Mouse (Mus musculus) midbrain, embryonic 16.5 days (tissue): ENCODE measurements around the gene Irak2. TPM values are rescaled to one million over a fixed set of nuclear protein-coding genes. Genes with fewer than 3 reads are reported as not detected.

ENCODE experiments used
- ATAC-seq: fragments of 200-750 bp; cut with Nextera tagmentation; 2 replicates; pipeline ENCODE4 v1.8.0; 2017; ENCODE audit warnings: moderate TSS enrichment
- H3K27ac ChIP-seq: fragments of 300-500 bp; sonication (generic); 2 replicates; pipeline ENCODE4 v1.5.1; 2014; ENCODE audit warnings: mild to moderate bottlenecking, low read length, mixed read lengths
- H3K27me3 ChIP-seq: fragments of 300-500 bp; sonication (generic); 2 replicates; pipeline ENCODE4 v1.6.1; 2014; ENCODE audit warnings: low read depth, low read length, mixed read lengths; ENCODE audit not compliant: control insufficient read depth, insufficient read depth
- H3K36me3 ChIP-seq: fragments of 300-500 bp; sonication (generic); 2 replicates; pipeline ENCODE4 v1.6.1; 2014; ENCODE audit warnings: mild to moderate bottlenecking, low read length, moderate library complexity, mixed read lengths; ENCODE audit not compliant: control insufficient read depth, insufficient read depth
- H3K4me1 ChIP-seq: fragments of 300-500 bp; sonication (generic); 2 replicates; pipeline ENCODE4 v1.6.1; 2014; ENCODE audit warnings: mild to moderate bottlenecking, low read length, mixed read lengths; ENCODE audit not compliant: control insufficient read depth, insufficient read depth
- H3K4me2 ChIP-seq: fragments of 300-500 bp; sonication (generic); 2 replicates; pipeline ENCODE4 v1.6.1; 2014; ENCODE audit warnings: mild to moderate bottlenecking, low read length, mixed read lengths
- H3K4me3 ChIP-seq: fragments of 300-500 bp; sonication (generic); 2 replicates; pipeline ENCODE4 v1.5.1; 2014; ENCODE audit warnings: low read depth, mild to moderate bottlenecking, low read length, moderate library complexity, mixed read lengths
- H3K9ac ChIP-seq: fragments of 300-500 bp; sonication (generic); 2 replicates; pipeline ENCODE4 v1.6.1; 2014; ENCODE audit warnings: low read depth, low read length, mixed read lengths
- H3K9me3 ChIP-seq: fragments of 300-500 bp; sonication (generic); replicated peaks from 2 replicates; pipeline ENCODE4 v1.6.1; 2014; ENCODE audit warnings: mild to moderate bottlenecking, low read length, mixed read lengths; ENCODE audit not compliant: control insufficient read depth, poor library complexity, severe bottlenecking
- WGBS: fragments of 180-500 bp; shearing (Covaris S2); extraction: QIAGEN DNeasy Blood & Tissue Kit; methylation state at CpG from one replicate; pipeline ENCODE4 v1.1.7; 2014; 5-methylcytosine and 5-hydroxymethylcytosine counted together
- polyA plus RNA-seq: library from polyadenylated mRNA; unstranded; fragments of >200 nt; fragmentation: Nextera tagmentation; extraction: Ambion mirVana; gene quantifications from 2 replicates; pipeline ENCODE4 v1.2.1, GENCODE M21; 2015

Irak2 gene
- polyA plus RNA-seq, 1 experiment from 2014 or later = 2.1 TPM

DNA sequence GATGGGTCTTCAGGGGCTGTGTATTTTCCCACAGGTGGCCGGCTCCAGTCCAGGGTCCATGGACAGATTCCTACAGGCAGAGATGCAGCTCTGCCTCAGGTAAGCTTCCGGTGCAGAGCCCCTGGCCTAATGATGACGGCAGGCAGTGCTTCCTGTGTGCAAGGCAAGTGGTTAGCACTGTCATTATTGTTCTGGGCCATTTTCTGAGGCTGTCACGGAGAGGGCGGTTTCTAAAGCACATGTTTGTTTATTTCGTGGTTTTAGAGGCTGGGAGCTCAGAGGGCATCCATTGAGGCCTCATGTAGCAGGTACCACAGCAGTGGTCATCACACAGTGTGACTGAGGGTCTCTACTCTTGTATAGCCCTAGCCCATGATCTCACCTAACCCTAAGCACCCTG lies 34.7 kb downstream of the Irak2 start:
- Histone ChIP-seq H3K4me1 (no peaks in the 10 kb centered on the region), H3K4me3 (no peak overlapping the region)

DNA sequence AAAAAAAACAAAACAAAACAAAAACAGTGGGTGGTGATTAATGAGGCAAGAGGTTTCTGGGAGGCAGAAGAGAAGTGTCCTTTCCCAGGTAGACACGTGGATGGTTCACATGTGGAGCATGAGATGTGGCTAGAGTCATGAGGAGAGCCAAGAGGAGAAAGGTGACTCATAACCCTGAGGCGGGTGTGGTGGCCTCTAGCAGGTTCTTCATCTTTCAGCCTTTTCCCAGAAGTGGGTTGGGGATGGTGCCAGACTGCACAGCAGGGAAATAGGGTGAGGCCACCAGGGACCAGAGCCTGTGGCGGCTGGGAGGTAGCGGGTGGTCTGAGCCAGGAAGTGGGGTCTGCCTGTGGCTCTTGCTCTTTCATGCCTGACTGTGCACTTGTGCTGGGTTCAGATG lies 37.0 kb downstream of the Irak2 start:
- Histone ChIP-seq H3K27me3 (no peaks in the 10 kb centered on the region), H3K4me3 (no peak overlapping the region), H3K36me3 (no peaks in the 10 kb centered on the region), H3K4me2 (no peak overlapping the region), H3K4me1 (no peaks in the 10 kb centered on the region), H3K9ac (no peak overlapping the region), H3K27ac (no peak overlapping the region), H3K9me3 (no peaks in the 10 kb centered on the region)
- no peak for ATAC-seq
- WGBS = 81% methylated on average over 4 of the region's 4 CpGs

More for the DNA sequence above, 34.7 kb downstream of the Irak2 start:
- no peak for ATAC-seq
- H3K9me3 ChIP-seq = no peaks in the 10 kb centered on the region
- H3K36me3 ChIP-seq = no peaks in the 10 kb centered on the region
- WGBS = 92% methylated on average over 6 of the region's 6 CpGs
- H3K9ac ChIP-seq = no peak overlapping the region
- no peaks in the 10 kb centered on the region for H3K27me3 ChIP-seq
- H3K4me2 ChIP-seq = no peak overlapping the region
- no peak overlapping the region for H3K27ac ChIP-seq

- Histone ChIP-seq H3K27me3 (no peaks in the 10 kb centered on the region), H3K27ac (no peak overlapping the region), H3K9ac (no peak overlapping the region), H3K4me2 (no peak overlapping the region), H3K4me1 (no peaks in the 10 kb centered on the region), H3K4me3 (no peak overlapping the region), H3K9me3 (no peaks in the 10 kb centered on the region), H3K36me3 (no peaks in the 10 kb centered on the region)
- 88% methylated on average over 9 of the region's 9 CpGs for WGBS
- no peak for ATAC-seq
Measured at GRCm38 (mm10) chr6:113675991-113676390, 37.7 kb downstream of the Irak2 start.

- H3K4me2 ChIP-seq = no peak overlapping the region
- H3K9me3 ChIP-seq = no peaks in the 10 kb centered on the region
- no peak overlapping the region for H3K9ac ChIP-seq
- H3K36me3 ChIP-seq = no peaks in the 10 kb centered on the region
- 86% methylated on average over 14 of the region's 14 CpGs for WGBS
- H3K27me3 ChIP-seq = no peaks in the 10 kb centered on the region
- H3K27ac ChIP-seq = no peak overlapping the region
- no peak for ATAC-seq
- no peaks in the 10 kb centered on the region for H3K4me1 ChIP-seq
- H3K4me3 ChIP-seq = no peak overlapping the region
Measured at GRCm38 (mm10) chr6:113677070-113677734, 38.9 kb downstream of the Irak2 start.

GRCm38 (mm10) chr6:113678246-113679012 lies 40.2 kb downstream of the Irak2 start:
- Histone ChIP-seq H3K4me3 (no peak overlapping the region), H3K4me2 (no peak overlapping the region), H3K27me3 (no peaks in the 10 kb centered on the region), H3K9me3 (no peaks in the 10 kb centered on the region), H3K36me3 (no peaks in the 10 kb centered on the region), H3K9ac (no peak overlapping the region), H3K27ac (no peak overlapping the region), H3K4me1 (no peaks in the 10 kb centered on the region)
- 66% methylated on average over 14 of the region's 14 CpGs for WGBS
- ATAC-seq = no peak

DNA sequence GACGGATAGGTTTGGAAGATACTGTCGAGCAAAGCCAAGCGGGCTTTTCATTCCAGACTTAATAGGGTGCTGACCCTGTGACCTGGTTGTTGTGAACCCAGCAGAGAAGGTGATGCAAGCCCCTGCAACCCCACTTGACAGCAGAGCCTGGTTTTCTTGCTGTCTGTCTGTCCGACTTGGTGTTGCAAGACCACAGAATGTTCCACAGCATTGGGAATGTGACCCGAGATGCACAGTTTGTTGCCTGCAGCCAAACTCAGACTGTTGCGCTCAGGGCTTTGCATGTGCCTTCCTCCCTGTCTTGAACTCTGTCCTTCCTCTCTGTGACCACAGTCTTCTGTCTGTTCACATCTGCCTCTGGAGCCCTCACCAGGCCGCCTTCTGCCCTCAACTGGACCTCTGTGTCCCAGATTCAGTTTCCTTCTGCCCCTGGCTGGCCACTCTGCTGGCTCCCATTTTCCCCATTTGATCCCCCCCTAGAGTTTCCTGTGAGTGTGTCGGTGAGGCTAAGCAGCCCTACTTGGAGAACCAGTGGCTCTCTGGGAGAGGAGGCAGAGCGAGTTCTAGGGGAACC lies 41.8 kb downstream of the Irak2 start:
- Histone ChIP-seq H3K36me3 (no peaks in the 10 kb centered on the region), H3K4me2 (no peak overlapping the region), H3K4me1 (no peaks in the 10 kb centered on the region), H3K9me3 (no peaks in the 10 kb centered on the region; the same call in 1 of the 2 replicates), H3K9ac (no peak overlapping the region), H3K4me3 (no peak overlapping the region), H3K27ac (no peak overlapping the region), H3K27me3 (no peaks in the 10 kb centered on the region)
- 89% methylated on average over 9 of the region's 9 CpGs for WGBS
- ATAC-seq = no peak

DNA sequence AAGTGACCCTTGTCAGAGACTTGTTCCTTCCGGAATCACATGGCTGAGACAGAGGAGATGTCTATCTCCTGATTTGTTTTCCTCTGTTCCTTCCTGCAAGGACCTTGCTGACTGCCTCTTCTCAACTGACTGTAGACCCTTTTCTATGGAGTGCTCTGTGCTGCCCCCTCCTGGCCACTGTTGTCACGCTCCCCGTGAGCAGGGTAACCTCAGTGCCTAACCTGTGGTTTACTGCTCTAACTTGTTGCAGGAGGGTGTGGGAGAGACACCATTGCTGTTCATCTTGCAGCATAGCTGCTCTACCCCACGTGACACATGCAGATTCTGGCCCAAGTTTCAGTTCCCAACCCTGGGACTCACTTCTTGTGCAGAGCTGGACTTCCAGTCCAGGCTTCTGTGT lies 43.0 kb downstream of the Irak2 start:
- 15% methylated on average over 4 of the region's 4 CpGs for WGBS
- no peaks in the 10 kb centered on the region for H3K36me3 ChIP-seq
- H3K4me3 ChIP-seq = no peak overlapping the region
- no peak overlapping the region for H3K4me2 ChIP-seq
- H3K9me3 ChIP-seq = no peaks in the 10 kb centered on the region; the same call in 1 of the 2 replicates
- no peak for ATAC-seq
- H3K9ac ChIP-seq = no peak overlapping the region
- no peaks in the 10 kb centered on the region for H3K4me1 ChIP-seq
- H3K27ac ChIP-seq = no peak overlapping the region
- no peaks in the 10 kb centered on the region for H3K27me3 ChIP-seq

DNA sequence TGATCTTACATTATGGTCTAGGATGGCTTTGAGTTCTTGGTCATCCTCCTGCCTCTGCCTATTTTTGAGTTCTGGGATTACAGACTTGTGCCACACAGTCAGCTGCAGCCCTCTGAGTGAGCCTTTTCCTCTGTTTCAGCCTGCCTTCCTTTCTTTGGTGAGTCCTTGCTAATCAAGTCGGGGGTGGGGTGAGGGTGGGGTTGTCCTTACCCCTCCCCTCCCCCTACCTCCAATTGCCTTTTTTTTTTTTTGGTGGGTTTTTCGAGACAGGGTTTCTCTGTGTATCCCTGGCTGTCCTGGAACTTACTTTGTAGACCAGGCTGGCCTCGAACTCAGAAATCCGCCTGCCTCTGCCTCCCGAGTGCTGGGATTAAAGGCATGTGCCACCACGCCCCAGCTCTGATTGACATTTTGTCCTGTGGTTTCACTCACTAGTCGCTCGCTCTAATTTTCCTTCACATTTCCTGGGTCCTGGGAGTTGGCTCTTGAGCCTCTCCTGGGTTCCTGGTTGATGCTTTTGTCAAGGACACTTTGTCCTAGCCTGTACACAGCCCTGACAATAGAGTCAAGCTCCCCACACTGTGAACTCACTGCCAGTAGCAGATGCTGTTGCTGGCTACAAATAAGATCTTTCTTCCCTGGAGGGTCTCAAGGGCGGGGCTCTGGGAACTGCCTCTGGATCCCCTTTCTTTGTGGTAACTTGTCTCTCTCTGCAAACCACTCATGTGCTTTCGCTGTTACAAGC lies 45.0 kb downstream of the Irak2 start:
- Histone ChIP-seq H3K9ac (no peak overlapping the region), H3K27me3 (no peaks in the 10 kb centered on the region), H3K4me3 (no peak overlapping the region), H3K27ac (no peak overlapping the region), H3K4me2 (no peak overlapping the region), H3K36me3 (no peaks in the 10 kb centered on the region), H3K9me3 (no peaks in the 10 kb centered on the region; the same call in 1 of the 2 replicates), H3K4me1 (no peaks in the 10 kb centered on the region)
- ATAC-seq = no peak
- WGBS = 89% methylated on average over 10 of the region's 10 CpGs
